In the genomic region with DNA sequence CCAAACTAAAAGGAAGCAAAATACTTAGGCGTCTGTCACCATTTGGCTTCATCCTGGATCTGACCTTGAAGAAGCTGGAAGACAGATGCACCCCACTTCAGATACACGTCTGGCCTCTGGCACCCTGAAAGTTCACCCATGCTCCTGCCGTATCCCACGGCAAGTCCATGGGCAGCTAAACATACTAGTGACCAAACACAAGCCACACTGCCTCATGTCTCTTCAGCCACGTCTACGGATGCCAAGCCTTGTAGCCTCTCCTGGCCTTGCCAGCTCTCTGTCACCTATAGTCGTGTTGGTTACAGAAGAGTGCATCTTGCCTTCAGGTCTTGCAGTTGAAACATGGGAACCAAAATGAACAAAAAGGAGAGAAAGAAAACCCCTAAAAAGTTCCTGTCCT, we compare ENCODE assay signal across 22 mouse cellular contexts.
DNase-seq lines count a peak whose midpoint lies in the region; ATAC-seq and TF ChIP-seq lines count a peak whose summit lies in the region.
"Had no signal": no experiment of that assay in that cellular context is flagged by ENCODE, and none has a peak within 500 bp of the region (broad histone marks: within the 10 kb centered on the region; RNA-seq: fewer than 3 reads in every experiment).

No protein-coding gene starts in this region.

- H3K4me2 ChIP-seq in liver, embryonic 11.5 days = no peak overlapping the region
- no peak overlapping the region for H3K4me2 ChIP-seq in liver, postnatal 0 days (ENCODE audit: low read depth, low read length)
- H3K4me2 ChIP-seq: embryonic facial prominence, embryonic 12.5 days; forebrain, embryonic 13.5 days; forebrain, embryonic 15.5 days had no signal

- TF ChIP-seq CTCF in liver, postnatal 0 days (IDR thresholded peaks at IDR 0.05; ENCODE audit: low read depth) = no peak

- no peak overlapping the region for H3K27ac ChIP-seq in liver, embryonic 11.5 days (ENCODE audit: low read depth, low read length)
- no peak overlapping the region for H3K27ac ChIP-seq in liver, postnatal 0 days (ENCODE audit: low read depth)
- no peak overlapping the region for H3K27ac ChIP-seq in limb, embryonic 10.5 days
- H3K27ac ChIP-seq: embryonic facial prominence, embryonic 10.5 days; embryonic facial prominence, embryonic 12.5 days; forebrain, embryonic 13.5 days; forebrain, embryonic 15.5 days had no signal

- peak; percentile 84 for DNase-seq in heart, adult 11 months
- no peak for DNase-seq in heart, postnatal 14 days
- peak; percentile 3 for DNase-seq in heart, postnatal 4 days
- DNase-seq in heart, adult 18-20 months = no peak
- peak; percentile 12 for DNase-seq in liver, embryonic 11.5 days (ENCODE audit: low spot score)
- no peak for DNase-seq in liver, postnatal 0 days
- DNase-seq in limb, embryonic 10.5 days (ENCODE audit: low spot score) = peak; percentile 18
- DNase-seq in MN1 (ENCODE audit: low spot score) = no peak
- DNase-seq: adrenal gland, adult 8-10 months; adrenal gland, postnatal 14 days; adrenal gland, postnatal 36 days; cerebellum, adult 11-12 months; cerebellum, adult 2 months; cerebellum, adult 9-10 months; cerebellum, postnatal 10 days; forebrain, postnatal 0 days had no signal

- H3K4me3 ChIP-seq in liver, embryonic 11.5 days (ENCODE audit: low read depth, low read length) = no peak overlapping the region
- H3K4me3 ChIP-seq in liver, postnatal 0 days (ENCODE audit: low read depth, low read length) = no peak overlapping the region
- no peak overlapping the region for H3K4me3 ChIP-seq in limb, embryonic 10.5 days
- H3K4me3 ChIP-seq: embryonic facial prominence, embryonic 10.5 days; embryonic facial prominence, embryonic 12.5 days; forebrain, embryonic 13.5 days; forebrain, embryonic 15.5 days had no signal

- intact Hi-C loops in heart, postnatal 14 days (cut with DNase I) = no loop called here

- H3K9ac ChIP-seq in liver, embryonic 11.5 days (ENCODE audit: low read depth, low read length) = no peak overlapping the region
- no peak overlapping the region for H3K9ac ChIP-seq in liver, postnatal 0 days (replicated peaks)
- H3K9ac ChIP-seq: embryonic facial prominence, embryonic 12.5 days; forebrain, embryonic 13.5 days; forebrain, embryonic 15.5 days; forebrain, postnatal 0 days had no signal

- peaks cover 4% of the 10 kb centered on the region; the same call in 1 of the 2 replicates for H3K36me3 ChIP-seq in liver, embryonic 11.5 days (ENCODE audit: control insufficient read depth, insufficient read depth, low read length)
- H3K36me3 ChIP-seq in liver, postnatal 0 days (replicated peaks; ENCODE audit: insufficient read depth, low read length) = peaks cover 3% of the 10 kb centered on the region; the same call in 1 of the 2 replicates
- H3K36me3 ChIP-seq in limb, embryonic 10.5 days = peaks cover 57% of the 10 kb centered on the region

- no peak for TF ChIP-seq EP300 in liver, postnatal 0 days (IDR thresholded peaks at IDR 0.05; ENCODE audit: low read depth)

- H3K9me3 ChIP-seq in liver, embryonic 11.5 days (ENCODE audit: control insufficient read depth, low read length) = no peaks in the 10 kb centered on the region
- H3K9me3 ChIP-seq in liver, postnatal 0 days (ENCODE audit: low read length) = no peaks in the 10 kb centered on the region
- no peaks in the 10 kb centered on the region for H3K9me3 ChIP-seq in limb, embryonic 10.5 days (replicated peaks)
- H3K9me3 ChIP-seq: embryonic facial prominence, embryonic 10.5 days; embryonic facial prominence, embryonic 12.5 days; forebrain, embryonic 13.5 days; forebrain, embryonic 15.5 days had no signal

- no peaks in the 10 kb centered on the region for H3K27me3 ChIP-seq in liver, embryonic 11.5 days (replicated peaks; ENCODE audit: control insufficient read depth, insufficient read depth, low read length)
- H3K27me3 ChIP-seq in liver, postnatal 0 days (ENCODE audit: insufficient read depth, low read length) = no peaks in the 10 kb centered on the region
- no peaks in the 10 kb centered on the region for H3K27me3 ChIP-seq in limb, embryonic 10.5 days (ENCODE audit: low read depth, poor library complexity, severe bottlenecking)
- H3K27me3 ChIP-seq: embryonic facial prominence, embryonic 12.5 days; forebrain, embryonic 13.5 days; forebrain, embryonic 15.5 days; Patski had no signal

- 0 out of 2 replicates have a peak, but pooled peaks cover 3% of the 10 kb centered on the region for H3K4me1 ChIP-seq in liver, embryonic 11.5 days (replicated peaks; ENCODE audit: control insufficient read depth, insufficient read depth, low read length)
- peaks cover 2% of the 10 kb centered on the region; the same call in 1 of the 2 replicates for H3K4me1 ChIP-seq in liver, postnatal 0 days (ENCODE audit: insufficient read depth)
- no peaks in the 10 kb centered on the region for H3K4me1 ChIP-seq in limb, embryonic 10.5 days
- H3K4me1 ChIP-seq: embryonic facial prominence, embryonic 10.5 days; embryonic facial prominence, embryonic 12.5 days; forebrain, embryonic 13.5 days; forebrain, embryonic 15.5 days had no signal

- WGBS in liver, embryonic 11.5 days = 91% methylated on average over 7 of the region's 7 CpGs
- WGBS in liver, postnatal 0 days (ENCODE audit: insufficient replicate concordance) = 89% methylated on average over 7 of the region's 7 CpGs
- 96% methylated on average over 7 of the region's 7 CpGs for WGBS in limb, embryonic 10.5 days

- ATAC-seq in liver, embryonic 11.5 days (replicated peaks; ENCODE audit: low FRiP score) = no peak
- no peak for ATAC-seq in liver, postnatal 0 days
- ATAC-seq: activated CD4-positive, CD25-positive, alpha-beta regulatory T cell, adult 4 months; forebrain, embryonic 13.5 days; forebrain, embryonic 15.5 days; forebrain, postnatal 0 days; Patski had no signal

Comparison
In these comparisons a context has a peak if more than half of its experiments do, and no peak if none do; other contexts are left out.
1. DNase-seq: peak in heart, adult 11 months (single experiment), heart, postnatal 4 days (single experiment), liver, embryonic 11.5 days (single experiment) and limb, embryonic 10.5 days (single experiment); none in heart, postnatal 14 days (0 of 2), heart, adult 18-20 months (0 of 2), liver, postnatal 0 days (single experiment) and MN1 (single experiment).